Mouse (Mus musculus) hindbrain, postnatal 0 days (tissue): ENCODE data around the gene Zpr1. TPM values are rescaled to one million over a fixed set of nuclear protein-coding genes. Genes with fewer than 3 reads are reported as not detected.

Experiments
- ATAC-seq: fragments of 200-750 bp; cut with Nextera tagmentation; 2 replicates; pipeline ENCODE4 v1.8.0; 2017; ENCODE audit warnings: mild to moderate bottlenecking, moderate TSS enrichment, moderate library complexity
- DNase-seq: peaks from one replicate; pipeline ENCODE4 v3.0.0-alpha.2; 2015; ENCODE audit warnings: low spot score
- H3K27ac ChIP-seq: fragments of 300-500 bp; sonication (generic); 2 replicates; pipeline ENCODE4 v1.5.1; 2014; ENCODE audit warnings: mild to moderate bottlenecking
- H3K27me3 ChIP-seq: fragments of 300-500 bp; sonication (generic); 2 replicates; pipeline ENCODE4 v1.6.1; 2014; ENCODE audit warnings: low read length, mixed read lengths; ENCODE audit not compliant: insufficient read depth
- H3K36me3 ChIP-seq: fragments of 300-500 bp; sonication (generic); 2 replicates; pipeline ENCODE4 v1.6.1; 2014; ENCODE audit warnings: low read length, mixed read lengths; ENCODE audit not compliant: insufficient read depth
- H3K4me1 ChIP-seq: fragments of 300-500 bp; sonication (generic); 2 replicates; pipeline ENCODE4 v1.6.1; 2014; ENCODE audit warnings: antibody characterized with exemption, low read length, mixed read lengths; ENCODE audit not compliant: insufficient read depth
- H3K4me2 ChIP-seq: fragments of 300-500 bp; sonication (generic); 2 replicates; pipeline ENCODE4 v1.6.1; 2014; ENCODE audit warnings: low read depth, mild to moderate bottlenecking, low read length, moderate library complexity, mixed read lengths
- H3K4me3 ChIP-seq: fragments of 300-500 bp; sonication (generic); 2 replicates; pipeline ENCODE4 v1.5.1; 2014; ENCODE audit warnings: low read length
- H3K9ac ChIP-seq: fragments of 300-500 bp; sonication (generic); replicated peaks from 2 replicates; pipeline ENCODE4 v1.6.1; 2014; ENCODE audit warnings: mild to moderate bottlenecking, low read length, moderate library complexity, mixed read lengths
- H3K9me3 ChIP-seq: fragments of 300-500 bp; sonication (generic); 2 replicates; pipeline ENCODE4 v1.6.1; 2016; ENCODE audit warnings: low read length, mixed read lengths
- CTCF ChIP-seq: IDR thresholded peaks from 2 replicates; pipeline ENCODE4 v1.5.1; 2016; ENCODE audit warnings: antibody characterized with exemption, control low read depth, low read depth
- WGBS: fragments of 180-500 bp; shearing (Covaris S2); extraction: QIAGEN DNeasy Blood & Tissue Kit; methylation state at CpG from one replicate; pipeline ENCODE4 v1.1.7; 2014; 5-methylcytosine and 5-hydroxymethylcytosine counted together
- polyA plus RNA-seq: library from polyadenylated mRNA; unstranded; fragments of >200 nt; fragmentation: Nextera tagmentation; extraction: Ambion mirVana; gene quantifications from 2 replicates; pipeline ENCODE4 v1.2.1, GENCODE M21; 2015
- total RNA-seq: library from RNA; depleted of rRNA; stranded (reverse); fragments of >200 nt; gene quantifications from 2 replicates; pipeline ENCODE4 v1.2.3, GENCODE M21; 2014

Gene Zpr1
- total and polyA plus RNA-seq, 2 experiments from 2014 or later: 20.0 to 47.3 TPM

GRCm38 (mm10) chr9:46229573-46230449 is 43.1 kb upstream of the Zpr1 start:
- Histone ChIP-seq H3K4me3 (peak overlapping the region; percentile 41), H3K4me1 (peaks cover 3% of the 10 kb centered on the region; the same call in 1 of the 2 replicates), H3K9ac (peak overlapping the region; percentile 55), H3K4me2 (peak overlapping the region; percentile 78), H3K27ac (peak overlapping the region; percentile 77), H3K27me3 (no peaks in the 10 kb centered on the region), H3K36me3 (no peaks in the 10 kb centered on the region; the same call in 1 of the 2 replicates), H3K9me3 (no peaks in the 10 kb centered on the region)
- ATAC-seq: peak; percentile 95
- 14% methylated on average over 37 of the region's 37 CpGs for WGBS
- TF ChIP-seq CTCF: peak; percentile 90
- peak; percentile 95 for DNase-seq

DNA sequence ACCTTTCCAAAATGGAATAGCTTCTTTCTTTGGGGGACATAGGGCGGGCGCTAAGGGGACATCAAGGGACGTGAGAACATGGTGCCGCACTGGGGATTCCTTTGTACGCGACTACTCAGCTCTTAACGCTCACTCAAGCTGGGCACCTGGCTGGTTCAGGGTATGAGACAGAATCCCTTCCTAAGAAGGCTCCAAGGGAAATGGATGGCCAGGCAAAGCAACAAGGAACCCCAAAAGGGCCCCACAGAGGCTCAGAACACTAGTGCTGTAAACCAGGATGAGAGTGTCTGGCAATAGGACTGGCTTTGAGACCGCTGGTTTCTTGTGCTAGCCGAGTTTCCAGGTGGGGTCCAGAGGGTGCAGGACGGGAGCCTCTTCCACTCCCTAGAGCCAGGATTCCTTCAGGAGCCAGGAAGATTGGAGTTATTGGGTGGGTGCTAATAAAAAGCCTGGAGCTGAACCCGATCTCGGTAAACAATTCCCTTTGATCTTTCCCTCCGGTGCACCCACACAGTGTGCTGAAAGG is 42.4 kb upstream of the Zpr1 start:
- Histone ChIP-seq H3K27me3 (no peaks in the 10 kb centered on the region), H3K36me3 (no peaks in the 10 kb centered on the region), H3K4me1 (peaks cover 3% of the 10 kb centered on the region; the same call in 1 of the 2 replicates), H3K4me2 (peak overlapping the region; percentile 78), H3K27ac (peak overlapping the region; percentile 77), H3K9me3 (no peaks in the 10 kb centered on the region), H3K4me3 (peak overlapping the region; percentile 41), H3K9ac (peak overlapping the region; percentile 55)
- TF ChIP-seq CTCF: no peak
- no peak; the same call in 1 of the 2 replicates for ATAC-seq
- DNase-seq: peak; percentile 28
- WGBS: 17% methylated on average over 13 of the region's 13 CpGs

GRCm38 (mm10) chr9:46235196-46235595 is 37.7 kb upstream of the Zpr1 start:
- TF ChIP-seq CTCF: no peak

DNA sequence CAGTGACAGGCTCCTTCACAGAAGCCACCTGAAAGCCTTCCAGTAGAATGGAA is 37.4 kb upstream of the Zpr1 start, which contains the start of gene Apoc3:
Gene Apoc3, minus strand, starts transcription at position 41 of the 53 bp plus-strand sequence.
- Histone ChIP-seq H3K4me1 (no peaks in the 10 kb centered on the region), H3K27ac (no peak within 1 kb of the TSS), H3K27me3 (no peaks in the 10 kb centered on the region), H3K9ac (no peak within 1 kb of the TSS), H3K36me3 (no peaks in the 10 kb centered on the region), H3K4me3 (no peak within 1 kb of the TSS), H3K4me2 (no peak within 1 kb of the TSS), H3K9me3 (no peaks in the 10 kb centered on the region)
- TF ChIP-seq CTCF: no peak
- ATAC-seq (no peak), DNase-seq (no peak)

More at GRCm38 (mm10) chr9:46235196-46235595, 37.7 kb upstream of the Zpr1 start:
- H3K4me1 ChIP-seq: no peaks in the 10 kb centered on the region
- no peaks in the 10 kb centered on the region for H3K36me3 ChIP-seq
- WGBS: 83% methylated on average over 6 of the region's 6 CpGs
- no peak overlapping the region for H3K4me2 ChIP-seq
- DNase-seq (no peak), ATAC-seq (no peak)
- no peaks in the 10 kb centered on the region for H3K9me3 ChIP-seq
- no peaks in the 10 kb centered on the region for H3K27me3 ChIP-seq
- H3K9ac ChIP-seq: no peak overlapping the region
- no peak overlapping the region for H3K4me3 ChIP-seq
- H3K27ac ChIP-seq: no peak overlapping the region

DNA sequence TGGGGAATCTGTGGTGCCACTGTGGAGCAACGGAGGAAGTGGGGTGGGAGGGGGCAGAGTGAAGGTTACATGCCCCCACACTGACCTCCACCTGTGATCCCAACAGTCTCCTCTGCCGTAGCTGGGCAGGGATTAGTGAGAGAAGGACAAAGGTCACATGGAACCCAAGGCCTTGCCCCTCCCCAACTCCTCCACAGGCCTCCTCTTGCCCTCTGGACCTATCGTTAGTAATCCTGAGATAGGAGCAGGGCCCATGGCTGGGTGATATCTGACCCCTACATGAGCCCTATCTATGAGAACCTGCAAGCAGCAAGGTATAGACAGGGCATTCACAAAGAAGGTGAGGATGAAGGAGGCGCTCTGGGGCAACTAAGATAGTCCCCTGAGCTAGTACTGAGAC is 37.2 kb upstream of the Zpr1 start:
- TF ChIP-seq CTCF: no peak
- no peaks in the 10 kb centered on the region for H3K36me3 ChIP-seq
- no peak overlapping the region for H3K4me2 ChIP-seq
- no peak overlapping the region for H3K27ac ChIP-seq
- no peaks in the 10 kb centered on the region for H3K9me3 ChIP-seq
- no peak overlapping the region for H3K9ac ChIP-seq
- no peaks in the 10 kb centered on the region for H3K4me1 ChIP-seq
- WGBS: 68% methylated on average over 4 of the region's 4 CpGs
- no peak for DNase-seq
- no peaks in the 10 kb centered on the region for H3K27me3 ChIP-seq
- ATAC-seq: no peak
- no peak overlapping the region for H3K4me3 ChIP-seq

GRCm38 (mm10) chr9:46238850-46239249 is 34.0 kb upstream of the Zpr1 start:
- ATAC-seq: no peak
- DNase-seq: no peak
- Histone ChIP-seq H3K27me3 (no peaks in the 10 kb centered on the region), H3K27ac (no peak overlapping the region), H3K4me1 (no peaks in the 10 kb centered on the region), H3K4me3 (no peak overlapping the region), H3K4me2 (no peak overlapping the region), H3K9ac (no peak overlapping the region), H3K9me3 (no peaks in the 10 kb centered on the region), H3K36me3 (no peaks in the 10 kb centered on the region)
- TF ChIP-seq CTCF: no peak
- WGBS: 86% methylated on average over 7 of the region's 7 CpGs

DNA sequence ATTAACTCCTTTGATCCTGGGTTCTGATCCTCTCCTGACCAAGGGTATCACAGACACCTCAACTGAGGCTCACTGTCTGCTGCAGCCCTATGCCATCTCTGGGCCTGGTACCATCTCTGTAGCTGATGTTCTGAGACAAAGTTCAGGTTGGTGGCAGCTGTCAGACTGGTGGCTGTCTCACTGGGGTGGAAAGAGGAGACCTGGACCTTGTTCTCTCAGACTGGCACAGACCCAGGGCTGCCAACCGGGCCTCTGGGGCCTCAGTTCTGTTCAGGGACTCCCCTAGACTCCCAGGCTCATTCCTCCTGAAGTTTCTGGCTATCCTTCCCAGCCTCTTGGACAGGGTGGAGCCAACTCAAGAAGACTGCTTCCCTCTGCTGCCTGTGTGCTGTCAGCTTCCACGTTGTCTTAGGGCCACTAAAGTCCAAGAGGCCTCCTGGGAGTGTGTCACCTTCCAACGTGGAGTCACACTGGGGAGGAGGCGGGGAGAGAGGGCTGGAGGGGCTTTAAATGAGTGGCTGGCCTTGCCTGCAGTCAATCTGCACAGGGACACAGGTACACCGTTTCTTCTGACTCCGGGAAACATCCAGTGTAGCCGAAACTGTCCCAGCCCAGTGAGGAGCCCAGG is 32.2 kb upstream of the Zpr1 start, which contains the start of gene Apoa4:
Gene Apoa4, plus strand, starts transcription at position 171 of the 628 bp plus-strand sequence.
- no peak within 1 kb of the TSS for H3K4me2 ChIP-seq
- no peaks in the 10 kb centered on the region for H3K4me1 ChIP-seq
- no peaks in the 10 kb centered on the region for H3K36me3 ChIP-seq

More for the DNA sequence above, 32.2 kb upstream of the Zpr1 start, which contains the start of gene Apoa4:
- 65% methylated on average over 7 of the region's 7 CpGs for WGBS
- no peak for ATAC-seq
- no peak within 1 kb of the TSS for H3K9ac ChIP-seq
- no peak for TF ChIP-seq CTCF
- DNase-seq: no peak
- H3K4me3 ChIP-seq: no peak within 1 kb of the TSS
- no peak within 1 kb of the TSS for H3K27ac ChIP-seq
- H3K9me3 ChIP-seq: no peaks in the 10 kb centered on the region
- no peaks in the 10 kb centered on the region for H3K27me3 ChIP-seq
